Mouse (Mus musculus) hindbrain, postnatal 0 days (tissue): Measurements from ENCODE around the gene Brd4. TPM values are rescaled to one million over a fixed set of nuclear protein-coding genes. Genes with fewer than 3 reads are reported as not detected.

Experiments
- ATAC-seq: fragments of 200-750 bp; cut with Nextera tagmentation; 2 replicates; pipeline ENCODE4 v1.8.0; 2017; ENCODE audit warnings: mild to moderate bottlenecking, moderate TSS enrichment, moderate library complexity
- DNase-seq: peaks from one replicate; pipeline ENCODE4 v3.0.0-alpha.2; 2015; ENCODE audit warnings: low spot score
- H3K27ac ChIP-seq: fragments of 300-500 bp; sonication (generic); 2 replicates; pipeline ENCODE4 v1.5.1; 2014; ENCODE audit warnings: mild to moderate bottlenecking
- H3K27me3 ChIP-seq: fragments of 300-500 bp; sonication (generic); 2 replicates; pipeline ENCODE4 v1.6.1; 2014; ENCODE audit warnings: low read length, mixed read lengths; ENCODE audit not compliant: insufficient read depth
- H3K36me3 ChIP-seq: fragments of 300-500 bp; sonication (generic); 2 replicates; pipeline ENCODE4 v1.6.1; 2014; ENCODE audit warnings: low read length, mixed read lengths; ENCODE audit not compliant: insufficient read depth
- H3K4me1 ChIP-seq: fragments of 300-500 bp; sonication (generic); 2 replicates; pipeline ENCODE4 v1.6.1; 2014; ENCODE audit warnings: antibody characterized with exemption, low read length, mixed read lengths; ENCODE audit not compliant: insufficient read depth
- H3K4me2 ChIP-seq: fragments of 300-500 bp; sonication (generic); 2 replicates; pipeline ENCODE4 v1.6.1; 2014; ENCODE audit warnings: low read depth, mild to moderate bottlenecking, low read length, moderate library complexity, mixed read lengths
- H3K4me3 ChIP-seq: fragments of 300-500 bp; sonication (generic); 2 replicates; pipeline ENCODE4 v1.5.1; 2014; ENCODE audit warnings: low read length
- H3K9ac ChIP-seq: fragments of 300-500 bp; sonication (generic); replicated peaks from 2 replicates; pipeline ENCODE4 v1.6.1; 2014; ENCODE audit warnings: mild to moderate bottlenecking, low read length, moderate library complexity, mixed read lengths
- H3K9me3 ChIP-seq: fragments of 300-500 bp; sonication (generic); 2 replicates; pipeline ENCODE4 v1.6.1; 2016; ENCODE audit warnings: low read length, mixed read lengths
- CTCF ChIP-seq: IDR thresholded peaks from 2 replicates; pipeline ENCODE4 v1.5.1; 2016; ENCODE audit warnings: antibody characterized with exemption, control low read depth, low read depth
- WGBS: fragments of 180-500 bp; shearing (Covaris S2); extraction: QIAGEN DNeasy Blood & Tissue Kit; methylation state at CpG from one replicate; pipeline ENCODE4 v1.1.7; 2014; 5-methylcytosine and 5-hydroxymethylcytosine counted together
- polyA plus RNA-seq: library from polyadenylated mRNA; unstranded; fragments of >200 nt; fragmentation: Nextera tagmentation; extraction: Ambion mirVana; gene quantifications from 2 replicates; pipeline ENCODE4 v1.2.1, GENCODE M21; 2015
- total RNA-seq: library from RNA; depleted of rRNA; stranded (reverse); fragments of >200 nt; gene quantifications from 2 replicates; pipeline ENCODE4 v1.2.3, GENCODE M21; 2014; rRNA removed

The Brd4 gene
- total RNA-seq = 34.3 and 46.5 TPM in 2 replicates
- polyA plus RNA-seq = 60.8 and 73.8 TPM in 2 replicates

DNA sequence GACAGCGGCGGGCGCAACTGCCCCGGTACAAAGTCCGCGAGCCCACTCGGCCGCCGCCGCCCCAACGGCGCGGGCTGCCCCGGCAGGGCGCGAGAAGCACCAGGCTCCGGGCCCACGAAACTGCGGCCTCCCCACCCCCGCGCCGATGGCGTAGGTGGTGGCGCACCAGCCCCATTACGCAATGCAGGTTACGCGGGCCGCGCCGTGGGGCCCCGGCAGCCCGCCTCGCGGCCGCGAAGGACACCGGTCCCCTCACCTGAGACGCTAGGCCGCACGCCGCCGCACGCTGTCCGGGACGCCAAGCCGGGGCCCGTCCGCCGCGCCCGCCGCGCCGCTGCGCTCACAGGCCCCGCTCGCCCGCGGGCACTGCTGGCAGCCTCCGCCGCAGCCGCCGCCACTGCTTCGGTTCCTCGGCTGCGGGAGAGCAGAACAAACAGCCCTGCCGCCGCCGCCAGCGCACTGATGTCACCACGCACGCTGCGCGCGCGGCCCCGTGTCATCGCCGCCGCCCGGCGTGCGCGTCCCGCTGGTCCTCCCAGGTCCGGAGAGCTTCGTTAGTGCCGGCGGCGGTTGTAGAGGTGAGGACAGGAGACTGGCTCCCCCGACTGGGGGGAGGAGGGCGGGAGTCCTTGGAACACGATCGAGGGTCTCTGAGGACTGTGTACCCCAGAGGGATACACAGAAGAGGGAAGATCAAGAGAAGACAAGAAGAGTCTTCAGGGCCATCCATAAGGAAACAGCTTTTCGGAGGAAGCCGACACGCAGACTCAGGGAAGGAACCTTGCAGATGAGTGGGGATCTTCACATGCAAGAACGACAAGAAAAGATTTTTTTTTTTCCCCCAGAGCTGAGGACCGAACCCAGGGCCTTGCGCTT lies at the start of gene Brd4:
Gene Brd4 (minus strand): TSS at position 461 of the 876 bp plus-strand sequence.
- WGBS = under 1% methylated on average over 70 of the region's 100 CpGs
- Histone ChIP-seq H3K4me2 (peak within 1 kb of the TSS; percentile 76), H3K9ac (peak within 1 kb of the TSS; percentile 97), H3K4me3 (peak within 1 kb of the TSS; percentile 84), H3K27ac (peak within 1 kb of the TSS; percentile 100), H3K27me3 (no peaks in the 10 kb centered on the region), H3K4me1 (peaks cover 2% of the 10 kb centered on the region; the same call in 1 of the 2 replicates), H3K36me3 (no peaks in the 10 kb centered on the region), H3K9me3 (no peaks in the 10 kb centered on the region)
- ATAC-seq = peak; percentile 93
- peak; percentile 96 for DNase-seq
- TF ChIP-seq CTCF = no peak

- DNase-seq = no peak
- Histone ChIP-seq H3K36me3 (peaks cover 63% of the 10 kb centered on the region), H3K9ac (no peak overlapping the region), H3K9me3 (no peaks in the 10 kb centered on the region), H3K4me2 (no peak overlapping the region), H3K27me3 (no peaks in the 10 kb centered on the region), H3K27ac (no peak overlapping the region), H3K4me1 (no peaks in the 10 kb centered on the region), H3K4me3 (no peak overlapping the region)
- 0 out of 2 replicates have a peak, but pooled peaks have one; percentile 10 for ATAC-seq
- no peak for TF ChIP-seq CTCF
- 88% methylated on average over 29 of the region's 31 CpGs for WGBS
Observed at GRCm38 (mm10) chr17:32333675-32334303, 49.3 kb upstream of the Brd4 start.

- H3K36me3 ChIP-seq = peaks cover 17% of the 10 kb centered on the region
Observed at GRCm38 (mm10) chr17:32327501-32327900, 43.0 kb upstream of the Brd4 start.

GRCm38 (mm10) chr17:32322809-32323208 lies 38.3 kb upstream of the Brd4 start:
- TF ChIP-seq CTCF = no peak
- Histone ChIP-seq H3K4me3 (no peak overlapping the region), H3K27ac (no peak overlapping the region), H3K36me3 (peaks cover 8% of the 10 kb centered on the region; the same call in 1 of the 2 replicates), H3K27me3 (no peaks in the 10 kb centered on the region), H3K4me1 (no peaks in the 10 kb centered on the region; the same call in 1 of the 2 replicates), H3K4me2 (no peak overlapping the region), H3K9me3 (no peaks in the 10 kb centered on the region), H3K9ac (0 out of 2 replicates have a peak overlapping the region, but pooled peaks have one; percentile 13)
- DNase-seq (no peak), ATAC-seq (no peak)
- WGBS = 85% methylated on average over 1 of the region's 1 CpGs

More at GRCm38 (mm10) chr17:32327501-32327900, 43.0 kb upstream of the Brd4 start:
- H3K27ac ChIP-seq = no peak overlapping the region
- H3K4me2 ChIP-seq = no peak overlapping the region
- no peak for TF ChIP-seq CTCF
- H3K27me3 ChIP-seq = no peaks in the 10 kb centered on the region
- no peak overlapping the region for H3K9ac ChIP-seq
- ATAC-seq (no peak), DNase-seq (no peak)
- no peaks in the 10 kb centered on the region for H3K9me3 ChIP-seq
- H3K4me1 ChIP-seq = no peaks in the 10 kb centered on the region
- no peak overlapping the region for H3K4me3 ChIP-seq

DNA sequence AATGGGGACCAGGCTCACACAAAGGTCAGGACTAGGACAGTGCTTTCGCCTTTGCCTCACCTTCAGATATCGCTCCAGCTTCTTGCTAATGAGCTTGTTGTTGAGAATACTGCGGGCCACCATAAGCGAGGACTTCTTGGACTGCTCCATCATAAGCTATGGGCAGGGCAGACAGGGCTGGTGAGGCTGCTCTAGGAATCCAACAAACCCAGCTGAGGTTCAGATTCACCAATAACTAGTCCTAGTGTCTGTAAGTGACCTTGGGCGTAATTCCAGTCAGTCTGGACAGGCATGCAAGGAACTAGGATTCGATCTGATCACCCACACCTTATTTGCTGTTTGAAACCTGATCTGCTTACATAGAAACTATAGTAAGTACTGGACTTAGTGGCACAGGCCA lies 37.3 kb upstream of the Brd4 start:
- ATAC-seq = no peak
- peak overlapping the region; percentile 78 for H3K9ac ChIP-seq
- TF ChIP-seq CTCF = no peak
- peak; percentile 19 for DNase-seq
- peak overlapping the region; percentile 90 for H3K4me3 ChIP-seq
- H3K36me3 ChIP-seq = peaks cover 17% of the 10 kb centered on the region; the same call in 1 of the 2 replicates
- no peaks in the 10 kb centered on the region for H3K27me3 ChIP-seq
- H3K9me3 ChIP-seq = no peaks in the 10 kb centered on the region
- WGBS = 25% methylated on average over 6 of the region's 6 CpGs
- H3K4me1 ChIP-seq = no peaks in the 10 kb centered on the region; the same call in 1 of the 2 replicates
- peak overlapping the region; percentile 71 for H3K4me2 ChIP-seq
- peak overlapping the region; percentile 98 for H3K27ac ChIP-seq

DNA sequence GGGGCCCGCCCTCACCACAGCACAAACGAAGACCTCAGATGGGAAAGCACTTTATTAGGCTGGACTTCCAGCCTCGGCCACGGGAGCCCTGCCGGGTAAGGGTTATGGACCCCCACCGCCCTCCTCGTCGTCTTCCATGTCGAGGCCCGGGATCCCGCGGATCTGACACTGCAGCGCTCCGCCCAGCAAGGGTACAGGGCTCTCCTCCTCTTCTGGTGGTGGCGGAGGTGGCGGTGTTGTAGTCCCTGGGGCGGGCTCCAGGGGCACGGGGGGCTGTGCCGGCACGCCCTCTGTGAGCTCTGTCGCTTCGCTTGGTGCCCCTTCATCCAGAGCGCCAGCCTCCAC lies 36.8 kb upstream of the Brd4 start:
- peak overlapping the region; percentile 98 for H3K27ac ChIP-seq
- no peaks in the 10 kb centered on the region; the same call in 1 of the 2 replicates for H3K4me1 ChIP-seq
- 0% methylated on average over 23 of the region's 23 CpGs for WGBS
- peak overlapping the region; percentile 71 for H3K4me2 ChIP-seq
- TF ChIP-seq CTCF = peak; percentile 42
- DNase-seq = no peak
- H3K9me3 ChIP-seq = no peaks in the 10 kb centered on the region
- H3K36me3 ChIP-seq = peaks cover 21% of the 10 kb centered on the region; the same call in 1 of the 2 replicates
- ATAC-seq = peak; percentile 75
- peak overlapping the region; percentile 78 for H3K9ac ChIP-seq
- peak overlapping the region; percentile 90 for H3K4me3 ChIP-seq
- no peaks in the 10 kb centered on the region for H3K27me3 ChIP-seq
